Mouse (Mus musculus) erythroblast, embryonic 14.5 days (primary cell): ENCODE results near the gene Map7. TPM values are rescaled to one million over a fixed set of nuclear protein-coding genes. Genes with fewer than 3 reads are reported as not detected.

Experiments
- H3K27me3 ChIP-seq: 2 replicates; pipeline ENCODE4 v1.6.1; 2012; ENCODE audit warnings: inconsistent platforms; ENCODE audit not compliant: control insufficient read depth
- H3K36me3 ChIP-seq: 2 replicates; pipeline ENCODE4 v1.6.1; 2012; ENCODE audit warnings: mild to moderate bottlenecking, inconsistent platforms; ENCODE audit not compliant: control insufficient read depth
- H3K4me1 ChIP-seq: 2 replicates; pipeline ENCODE4 v1.6.1; 2012; ENCODE audit warnings: inconsistent platforms; ENCODE audit not compliant: control insufficient read depth
- H3K4me3 ChIP-seq: replicated peaks from 2 replicates; pipeline ENCODE3; 2012; ENCODE audit warnings: moderate library complexity, mild to moderate bottlenecking, inconsistent platforms
- H3K9me3 ChIP-seq: 2 replicates; pipeline ENCODE4 v1.6.1; 2012; ENCODE audit warnings: low read length, inconsistent platforms, mixed read lengths; ENCODE audit not compliant: control insufficient read depth
- GATA1 ChIP-seq: IDR thresholded peaks from 2 replicates; pipeline ENCODE4 v1.6.1; 2012; ENCODE audit warnings: low read length, inconsistent platforms, mixed read lengths
- TAL1 ChIP-seq: IDR thresholded peaks from 3 replicates; pipeline ENCODE4 v1.6.1; 2012; ENCODE audit warnings: low read length, inconsistent platforms, mixed read lengths
- polyA plus RNA-seq: library from polyadenylated mRNA; stranded (reverse); fragments of >175 nt; gene quantifications from 2 replicates; pipeline ENCODE4 v1.2.3, GENCODE M21; 2012

Map7 gene
- polyA plus RNA-seq, 1 experiment = 0.11 TPM

- Histone ChIP-seq H3K9me3 (no peaks in the 10 kb centered on the region), H3K27me3 (no peaks in the 10 kb centered on the region), H3K36me3 (peaks cover 12% of the 10 kb centered on the region), H3K4me3 (peak overlapping the region; percentile 90), H3K4me1 (peaks cover 31% of the 10 kb centered on the region)
- no peak for TF ChIP-seq GATA1
- TF ChIP-seq TAL1 = no peak
Measured at GRCm38 (mm10) chr10:20310969-20311769, 162.9 kb downstream of the Map7 start.

GRCm38 (mm10) chr10:20311918-20312735, 163.9 kb downstream of the Map7 start, which contains the start of gene Bclaf1:
Gene Bclaf1, plus strand, starts transcription at chr10:20312469.
- TF ChIP-seq TAL1 = no peak
- TF ChIP-seq GATA1 = no peak
- H3K4me1 ChIP-seq = peaks cover 37% of the 10 kb centered on the region
- H3K4me3 ChIP-seq = peak within 1 kb of the TSS; percentile 90
- H3K27me3 ChIP-seq = no peaks in the 10 kb centered on the region
- H3K9me3 ChIP-seq = no peaks in the 10 kb centered on the region
- H3K36me3 ChIP-seq = peaks cover 18% of the 10 kb centered on the region

DNA sequence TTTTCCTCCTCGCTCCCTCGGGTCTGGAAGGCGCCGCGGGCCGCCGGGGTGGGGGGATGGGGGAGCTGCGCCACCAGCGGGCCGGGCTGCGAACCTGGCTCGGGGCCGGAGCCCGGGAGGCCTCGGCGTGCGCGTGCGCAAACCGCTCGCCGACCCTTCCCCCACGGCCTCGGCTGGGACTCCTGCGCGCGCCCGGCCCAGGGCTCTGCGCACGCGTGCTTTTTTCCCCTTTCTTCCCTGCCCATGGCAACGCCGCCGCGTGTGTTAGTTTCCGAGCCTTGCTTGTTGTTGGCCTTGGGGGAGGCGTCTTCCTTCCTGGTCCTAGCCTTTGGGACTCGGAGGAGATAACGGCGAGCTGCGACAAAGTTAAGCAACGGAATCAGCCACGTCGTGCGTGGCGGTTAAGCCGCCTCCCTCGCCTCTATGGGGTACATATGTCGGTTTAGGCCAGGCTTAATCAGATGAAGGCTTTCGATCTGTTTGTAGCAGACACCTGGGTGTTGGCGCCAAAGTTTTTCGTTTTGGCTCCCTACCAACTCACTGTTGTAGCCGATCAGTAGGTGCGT, 164.5 kb downstream of the Map7 start:
- Histone ChIP-seq H3K4me3 (peak overlapping the region; percentile 90), H3K4me1 (peaks cover 43% of the 10 kb centered on the region), H3K27me3 (no peaks in the 10 kb centered on the region), H3K36me3 (peaks cover 25% of the 10 kb centered on the region), H3K9me3 (no peaks in the 10 kb centered on the region)
- TF ChIP-seq GATA1 (no peak; the same call in 1 of the 2 replicates), TAL1 (no peak)

DNA sequence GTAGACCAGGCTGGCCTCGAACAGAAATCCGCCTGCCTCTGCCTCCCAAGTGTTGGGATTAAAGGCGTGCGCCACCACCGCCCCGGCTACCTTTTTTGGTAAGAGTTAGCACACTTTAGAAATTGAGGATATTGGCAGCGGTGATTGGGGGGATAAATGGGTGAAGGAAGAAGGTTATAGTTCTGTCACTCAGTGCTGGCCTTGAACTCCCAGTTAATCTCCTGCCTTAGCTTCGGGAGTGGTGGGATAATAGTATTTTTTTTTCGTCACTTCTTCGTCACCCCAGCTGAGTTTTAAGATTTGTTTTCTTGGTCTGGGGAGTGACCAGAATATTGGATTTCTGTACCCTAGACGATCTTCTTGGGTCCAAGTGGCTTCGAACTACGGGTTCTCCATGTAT, 165.2 kb downstream of the Map7 start:
- H3K27me3 ChIP-seq = no peaks in the 10 kb centered on the region
- H3K9me3 ChIP-seq = no peaks in the 10 kb centered on the region
- peaks cover 31% of the 10 kb centered on the region for H3K36me3 ChIP-seq
- H3K4me3 ChIP-seq = peak overlapping the region; percentile 90
- H3K4me1 ChIP-seq = peaks cover 44% of the 10 kb centered on the region
- no peak for TF ChIP-seq GATA1
- TF ChIP-seq TAL1 = no peak

DNA sequence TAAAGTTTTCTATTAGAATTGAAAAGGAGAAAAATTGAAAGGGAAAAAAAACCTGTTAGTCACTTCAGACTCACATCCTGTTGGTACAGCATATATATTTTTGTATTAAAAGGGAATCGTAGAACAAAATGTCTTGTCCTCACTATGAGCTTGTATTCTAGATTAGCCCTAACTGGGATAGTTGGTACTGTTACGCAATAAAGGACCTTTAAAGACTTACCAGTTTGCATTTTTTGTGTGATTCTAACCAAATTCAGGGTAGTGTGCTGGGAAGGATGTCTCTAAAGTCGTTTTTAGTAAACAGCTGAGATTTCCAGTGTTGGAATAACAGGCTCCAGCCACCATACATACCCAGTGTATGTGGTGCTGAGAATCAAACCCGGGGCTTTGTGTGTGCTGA, 165.7 kb downstream of the Map7 start:
- Histone ChIP-seq H3K4me3 (peak overlapping the region; percentile 90), H3K27me3 (no peaks in the 10 kb centered on the region)
- TF ChIP-seq TAL1 (no peak), GATA1 (no peak)

GRCm38 (mm10) chr10:20314797-20315196, 166.5 kb downstream of the Map7 start:
- Histone ChIP-seq H3K27me3 (no peaks in the 10 kb centered on the region), H3K9me3 (no peaks in the 10 kb centered on the region), H3K4me3 (peak overlapping the region; percentile 90), H3K36me3 (peaks cover 44% of the 10 kb centered on the region), H3K4me1 (peaks cover 45% of the 10 kb centered on the region)
- TF ChIP-seq GATA1 (no peak), TAL1 (no peak)

More for the DNA sequence above, 165.7 kb downstream of the Map7 start:
- Histone ChIP-seq H3K9me3 (no peaks in the 10 kb centered on the region), H3K36me3 (peaks cover 36% of the 10 kb centered on the region), H3K4me1 (peaks cover 45% of the 10 kb centered on the region)

DNA sequence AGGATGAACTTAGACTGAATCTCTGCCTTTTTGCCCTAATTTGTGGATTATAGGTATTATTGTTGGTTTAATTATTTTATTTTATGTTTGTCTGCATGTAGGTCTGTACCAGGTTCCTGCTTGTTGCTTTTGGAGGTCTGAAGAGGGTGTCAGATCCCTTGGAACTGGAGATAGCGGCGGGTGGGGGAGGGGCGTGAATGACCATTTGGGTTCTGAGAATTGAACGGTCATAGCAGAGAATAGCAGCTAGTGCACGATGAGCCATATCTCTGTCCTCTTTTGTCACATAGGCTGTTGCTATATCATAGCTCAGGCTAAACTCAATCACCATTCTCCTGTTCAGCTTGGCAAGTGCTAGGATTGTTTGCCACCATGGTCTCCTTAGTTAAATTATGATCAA, 169.2 kb downstream of the Map7 start:
- Histone ChIP-seq H3K4me3 (no peak overlapping the region), H3K4me1 (peaks cover 30% of the 10 kb centered on the region), H3K27me3 (no peaks in the 10 kb centered on the region), H3K36me3 (peaks cover 68% of the 10 kb centered on the region), H3K9me3 (no peaks in the 10 kb centered on the region)
- TF ChIP-seq TAL1 (no peak), GATA1 (no peak)

GRCm38 (mm10) chr10:20326226-20326625, 178.0 kb downstream of the Map7 start:
- TF ChIP-seq TAL1 (no peak), GATA1 (no peak)
- H3K36me3 ChIP-seq = peaks cover 100% of the 10 kb centered on the region
- H3K27me3 ChIP-seq = no peaks in the 10 kb centered on the region

More at GRCm38 (mm10) chr10:20326226-20326625, 178.0 kb downstream of the Map7 start:
- H3K4me3 ChIP-seq = no peak overlapping the region
- no peaks in the 10 kb centered on the region for H3K9me3 ChIP-seq
- H3K4me1 ChIP-seq = no peaks in the 10 kb centered on the region

Other genes with a start within 250 kb of the Map7 start
- gene Pex7, start 240.8 kb upstream of the Map7 start, polyA plus RNA-seq = 0.17 and 0.18 TPM in 2 replicates
- not detected in 2 replicates for gene Map3k5, start 214.0 kb upstream of the Map7 start, polyA plus RNA-seq
- 0.81 and 2.7 TPM in 2 replicates for gene Bclaf1, start 164.0 kb downstream of the Map7 start, polyA plus RNA-seq
- 0.42 and 0.93 TPM in 2 replicates for gene Mtfr2, start 199.3 kb downstream of the Map7 start, polyA plus RNA-seq